Mouse (Mus musculus) macrophage (primary cell): ENCODE measurements around the gene Vmn1r165. TPM values are rescaled to one million over a fixed set of nuclear protein-coding genes. Genes with fewer than 3 reads are reported as not detected.
"Not testable (repeated sequence)": the region's sequence is repeated elsewhere in the genome, so short reads cannot be mapped to it uniquely, and the experiment has no call there.

Experiments used
- H3K27ac ChIP-seq: fragments of 350-480 bp; formaldehyde crosslinking; 2 replicates; pipeline ENCODE4 v1.9.0; 2021
- H3K36me3 ChIP-seq: fragments of 350-480 bp; formaldehyde crosslinking; 2 replicates; pipeline ENCODE4 v1.9.0; 2021; ENCODE audit errors: inconsistent target
- H3K4me3 ChIP-seq: fragments of 350-480 bp; formaldehyde crosslinking; 2 replicates; pipeline ENCODE4 v1.9.0; 2021; ENCODE audit errors: inconsistent target
- H3K79me2 ChIP-seq: fragments of 350-480 bp; formaldehyde crosslinking; 2 replicates; pipeline ENCODE4 v1.9.0; 2021; ENCODE audit errors: inconsistent target
- WGBS: methylation state at CpG from one replicate; pipeline ENCODE4 v1.1.7; 2026; ENCODE audit warnings: inconsistent platforms; ENCODE audit not compliant: missing documents; 5-methylcytosine and 5-hydroxymethylcytosine counted together
- polyA plus RNA-seq: library from polyadenylated mRNA; stranded (reverse); fragments of 250-400 nt; gene quantifications from 3 replicates; pipeline ENCODE4 v1.2.4, GENCODE M21; 2018; ENCODE audit warnings: inconsistent platforms
- total RNA-seq, 78 experiments: library from RNA; depleted of rRNA; stranded (reverse); fragments of 250-400 nt; gene quantifications; 1 replicate in 9 of 78; 2 replicates in 24 of 78; 3 replicates in 43 of 78; 4 replicates in 2 of 78; pipeline ENCODE4 v1.2.4; 2018; ENCODE audit warnings: inconsistent platforms in 56 of 78

Vmn1r165 gene
- total RNA-seq (2018; cell fraction: chromatin; rRNA removed), result not detected
- total RNA-seq (2018; cell fraction: cytosol; rRNA removed), result not detected
- total RNA-seq (2018; cell fraction: nucleus; rRNA removed), result not detected
- not detected in 3 replicates for polyA plus RNA-seq

DNA sequence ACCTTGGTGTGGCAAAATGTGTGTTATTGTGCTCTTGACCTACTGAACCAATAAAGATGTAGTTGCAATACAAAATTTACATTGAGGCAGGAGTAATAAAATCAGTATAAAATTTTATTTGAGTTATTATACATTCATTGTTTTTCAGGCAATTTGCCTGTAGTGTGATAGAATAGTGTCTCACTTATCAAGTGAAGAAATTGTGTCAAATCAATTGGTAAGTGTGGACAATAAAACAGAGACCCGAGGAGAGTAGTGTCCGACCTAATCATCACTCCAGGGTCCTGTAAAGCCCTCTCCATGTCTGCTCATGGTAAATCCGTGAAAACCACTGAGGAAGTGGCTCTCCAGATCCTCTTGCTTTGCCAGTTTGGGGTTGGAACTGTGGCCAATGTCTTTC is at the start of gene Vmn1r165:
Vmn1r165 (plus strand) TSS at position 301 of the 400 bp plus-strand sequence.
- not testable (repeated sequence) for H3K27ac ChIP-seq, H3K79me2 ChIP-seq, H3K36me3 ChIP-seq, H3K4me3 ChIP-seq
- WGBS, result no CpG with 5 or more reads among the region's 3 CpGs

DNA sequence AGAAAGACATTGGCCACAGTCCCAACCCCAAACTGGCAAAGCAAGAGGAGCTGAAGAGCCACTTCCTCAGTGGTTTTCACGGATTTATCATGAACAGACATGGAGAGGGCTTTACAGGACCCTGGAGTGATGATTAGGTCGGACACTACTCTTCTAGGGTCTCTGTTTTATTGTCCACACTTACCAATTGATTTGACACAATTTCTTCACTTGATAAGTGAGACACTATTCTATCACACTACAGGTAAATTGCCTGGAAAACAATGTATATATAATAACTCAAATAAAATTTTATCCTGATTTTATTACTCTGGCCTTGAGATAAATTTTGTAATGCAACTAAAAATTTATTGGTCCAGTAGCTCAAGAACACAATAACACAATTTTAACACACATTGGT is 34.5 kb downstream of the Vmn1r165 start, which contains the start of gene Vmn1r166:
Vmn1r166 (minus strand) TSS at position 101 of the 400 bp plus-strand sequence.
- WGBS, result no CpG with 5 or more reads among the region's 2 CpGs
- H3K4me3 ChIP-seq, H3K36me3 ChIP-seq, H3K27ac ChIP-seq, H3K79me2 ChIP-seq: not testable (repeated sequence)

Other genes with a start within 250 kb of the Vmn1r165 start
- gene Gm4214, start 232.7 kb upstream of the Vmn1r165 start, polyA plus RNA-seq, result not detected in 3 replicates
- not detected in 3 replicates for gene Gm4216, start 197.4 kb upstream of the Vmn1r165 start, polyA plus RNA-seq
- gene Vmn1r163, start 161.8 kb upstream of the Vmn1r165 start, polyA plus RNA-seq, result not detected in 3 replicates
- gene Gm8720, start 149.9 kb upstream of the Vmn1r165 start, polyA plus RNA-seq, result not detected in 3 replicates
- gene Gm10662, start 72.9 kb upstream of the Vmn1r165 start, polyA plus RNA-seq, result not detected in 3 replicates
- gene Vmn1r166, start 34.4 kb downstream of the Vmn1r165 start, polyA plus RNA-seq, result not detected in 3 replicates
- gene Gm6902, start 61.6 kb downstream of the Vmn1r165 start, polyA plus RNA-seq, result not detected in 3 replicates
- gene Nlrp4e, start 83.9 kb downstream of the Vmn1r165 start, polyA plus RNA-seq, result not detected in 3 replicates
- not detected in 3 replicates for gene Nlrp5, start 168.6 kb downstream of the Vmn1r165 start, polyA plus RNA-seq